Mouse (Mus musculus) erythroblast, embryonic 14.5 days (primary cell): Measurements from ENCODE around the gene Serpina7.

Experiments
- GATA1 ChIP-seq: IDR thresholded peaks from 2 replicates; pipeline ENCODE4 v1.6.1; 2012; ENCODE audit warnings: low read length, inconsistent platforms, mixed read lengths
- TAL1 ChIP-seq: IDR thresholded peaks from 3 replicates; pipeline ENCODE4 v1.6.1; 2012; ENCODE audit warnings: low read length, inconsistent platforms, mixed read lengths

DNA sequence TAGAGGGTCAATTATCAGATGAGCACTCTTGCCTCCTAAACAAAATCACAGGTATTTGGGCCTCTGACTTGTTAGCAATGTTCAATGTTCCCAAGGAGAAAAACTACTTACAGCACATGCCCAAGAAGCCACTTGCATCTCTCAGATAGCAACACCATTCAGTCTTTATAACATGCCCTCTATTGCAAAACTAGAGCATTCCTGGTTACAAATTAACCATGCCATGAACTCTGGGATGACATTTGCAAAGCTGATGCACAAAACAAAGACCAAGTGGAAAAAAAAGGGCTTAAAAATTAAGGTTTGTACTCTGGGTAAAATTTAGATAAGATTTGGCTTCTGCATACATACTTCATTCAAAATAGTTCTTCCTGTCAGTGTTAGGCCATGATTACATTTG, at the start of gene Serpina7:
- TF ChIP-seq GATA1 (no peak), TAL1 (no peak)
